Mouse (Mus musculus) midbrain, embryonic 14.5 days (tissue): ENCODE measurements around the gene Itga10. TPM values are rescaled to one million over a fixed set of nuclear protein-coding genes. Genes with fewer than 3 reads are reported as not detected.
"Not testable (repeated sequence)": the region's sequence is repeated elsewhere in the genome, so short reads cannot be mapped to it uniquely, and the experiment has no call there.

ENCODE experiments used
- ATAC-seq: fragments of 200-750 bp; cut with Nextera tagmentation; 2 replicates; pipeline ENCODE4 v1.8.0; 2017; ENCODE audit warnings: moderate number of reproducible peaks, moderate library complexity; ENCODE audit not compliant: low FRiP score, low TSS enrichment
- DNase-seq: peaks from one replicate; pipeline ENCODE4 v3.0.0-alpha.2; 2015
- H3K27ac ChIP-seq: fragments of 300-500 bp; sonication (generic); replicated peaks from 2 replicates; pipeline ENCODE4 v1.5.1; 2014; ENCODE audit warnings: mild to moderate bottlenecking, low read depth, low read length, moderate library complexity
- H3K27me3 ChIP-seq: fragments of 300-500 bp; sonication (generic); 2 replicates; pipeline ENCODE4 v1.6.1; 2014; ENCODE audit warnings: low read length, control low read depth, mixed read lengths; ENCODE audit not compliant: control insufficient read depth, insufficient read depth
- H3K36me3 ChIP-seq: fragments of 300-500 bp; sonication (generic); 2 replicates; pipeline ENCODE4 v1.6.1; 2014; ENCODE audit warnings: low read length, control low read depth; ENCODE audit not compliant: control insufficient read depth, insufficient read depth
- H3K4me1 ChIP-seq: fragments of 300-500 bp; sonication (generic); 2 replicates; pipeline ENCODE4 v1.6.1; 2014; ENCODE audit warnings: mild to moderate bottlenecking, antibody characterized with exemption, low read length, control low read depth; ENCODE audit not compliant: control insufficient read depth, insufficient read depth
- H3K4me2 ChIP-seq: fragments of 300-500 bp; sonication (generic); 2 replicates; pipeline ENCODE4 v1.6.1; 2014; ENCODE audit warnings: mild to moderate bottlenecking, low read length, moderate library complexity
- H3K4me3 ChIP-seq: fragments of 300-500 bp; sonication (generic); replicated peaks from 2 replicates; pipeline ENCODE4 v1.5.1; 2014; ENCODE audit warnings: low read depth, low read length
- H3K9ac ChIP-seq: fragments of 300-500 bp; sonication (generic); replicated peaks from 2 replicates; pipeline ENCODE4 v1.6.1; 2014; ENCODE audit warnings: mild to moderate bottlenecking, low read length, moderate library complexity
- H3K9me3 ChIP-seq: fragments of 300-500 bp; sonication (generic); 2 replicates; pipeline ENCODE4 v1.6.1; 2016; ENCODE audit warnings: low read length, control low read depth, mixed read lengths; ENCODE audit not compliant: control insufficient read depth
- WGBS: fragments of 180-500 bp; shearing (Covaris S2); extraction: QIAGEN DNeasy Blood & Tissue Kit; methylation state at CpG from one replicate; pipeline ENCODE4 v1.1.7; 2014; 5-methylcytosine and 5-hydroxymethylcytosine counted together
- polyA plus RNA-seq: library from polyadenylated mRNA; unstranded; fragments of >200 nt; fragmentation: Nextera tagmentation; extraction: Ambion mirVana; gene quantifications from 2 replicates; pipeline ENCODE4 v1.2.1, GENCODE M21; 2014

Itga10 gene
- polyA plus RNA-seq, 1 experiment from 2014 or later, result 0.84 TPM

DNA sequence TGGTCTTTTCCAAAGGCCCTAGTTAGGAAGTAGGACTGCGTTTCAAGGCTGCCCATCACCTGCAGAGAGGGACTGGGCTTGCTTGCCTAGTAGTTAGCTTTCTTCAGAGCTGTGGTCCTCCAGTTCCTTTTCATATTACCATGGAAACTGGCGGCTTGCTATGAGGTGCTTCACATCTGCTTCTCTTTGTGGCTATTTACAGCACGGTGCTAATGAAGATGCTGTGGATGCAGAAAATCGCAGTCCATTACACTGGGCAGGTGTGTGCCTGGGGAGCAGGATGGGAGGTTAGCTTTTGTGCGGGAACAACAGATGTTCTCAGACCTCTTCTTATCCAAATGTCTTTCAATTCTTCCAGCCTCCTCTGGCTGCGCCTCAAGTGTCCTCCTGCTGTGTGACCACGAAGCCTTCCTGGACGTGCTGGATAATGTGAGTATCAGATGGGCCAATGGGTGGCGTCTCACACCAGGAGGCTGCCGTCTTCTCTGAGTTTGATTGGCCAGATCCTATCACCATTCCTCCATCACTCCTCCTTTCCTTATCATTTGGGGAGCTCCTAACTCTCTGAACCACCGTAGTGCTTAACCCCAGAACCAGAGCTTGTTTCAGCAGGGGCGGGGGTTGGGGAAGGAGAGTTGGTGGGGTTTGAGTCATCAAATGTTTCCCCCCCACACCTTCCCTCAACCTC, 35.0 kb downstream of the Itga10 start:
- H3K4me3 ChIP-seq, result no peak overlapping the region
- no peak overlapping the region for H3K27ac ChIP-seq
- WGBS, result 19% methylated on average over 12 of the region's 12 CpGs
- H3K9ac ChIP-seq, result no peak overlapping the region
- no peaks in the 10 kb centered on the region for H3K4me1 ChIP-seq
- ATAC-seq (no peak), DNase-seq (peak; percentile 40)
- no peaks in the 10 kb centered on the region for H3K9me3 ChIP-seq
- H3K4me2 ChIP-seq, result no peak overlapping the region
- H3K27me3 ChIP-seq, result no peaks in the 10 kb centered on the region; the same call in 1 of the 2 replicates
- H3K36me3 ChIP-seq, result no peaks in the 10 kb centered on the region

GRCm38 (mm10) chr3:96683496-96683895, 38.1 kb downstream of the Itga10 start:
- DNase-seq, result no peak
- Histone ChIP-seq H3K4me3 (no peak overlapping the region), H3K36me3 (no peaks in the 10 kb centered on the region), H3K27ac (no peak overlapping the region), H3K4me1 (no peaks in the 10 kb centered on the region), H3K9ac (no peak overlapping the region), H3K27me3 (no peaks in the 10 kb centered on the region; the same call in 1 of the 2 replicates), H3K9me3 (no peaks in the 10 kb centered on the region), H3K4me2 (no peak overlapping the region)
- WGBS, result 86% methylated on average over 3 of the region's 3 CpGs
- ATAC-seq, result no peak

DNA sequence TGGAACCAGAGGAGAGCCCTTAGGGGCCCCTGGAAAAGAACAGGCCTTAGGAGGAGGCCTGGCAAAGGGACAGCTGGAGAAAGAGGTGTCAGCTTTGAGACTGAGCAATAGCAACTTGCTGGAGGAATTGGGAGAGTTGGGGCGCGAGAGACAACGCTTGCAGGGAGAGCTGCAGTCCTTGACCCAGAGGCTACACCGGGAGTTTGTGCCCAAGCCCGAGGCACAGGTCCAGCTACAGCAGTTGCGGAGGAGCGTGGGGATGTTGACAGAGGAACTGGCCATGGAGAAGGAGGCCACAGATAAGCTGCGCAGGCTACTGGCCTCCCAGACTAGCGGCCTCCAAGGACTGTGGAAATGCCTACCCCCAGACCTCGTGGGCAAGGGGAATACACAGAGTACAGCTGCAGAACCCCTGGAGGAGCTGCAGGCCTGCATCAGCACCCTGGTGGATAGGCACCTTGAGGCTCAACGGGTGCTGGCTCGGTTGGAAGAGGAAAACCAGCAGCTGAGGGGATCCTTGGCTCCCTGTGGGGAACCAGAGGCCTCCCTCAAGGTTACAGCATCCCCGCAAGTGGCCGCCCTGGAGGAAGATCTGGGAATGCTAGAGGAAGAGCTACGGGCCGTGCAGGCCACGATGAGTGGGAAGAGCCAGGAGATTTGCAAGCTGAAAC, 38.9 kb downstream of the Itga10 start:
- ATAC-seq, result no peak
- H3K4me3 ChIP-seq, result no peak overlapping the region
- H3K9ac ChIP-seq, result no peak overlapping the region

DNA sequence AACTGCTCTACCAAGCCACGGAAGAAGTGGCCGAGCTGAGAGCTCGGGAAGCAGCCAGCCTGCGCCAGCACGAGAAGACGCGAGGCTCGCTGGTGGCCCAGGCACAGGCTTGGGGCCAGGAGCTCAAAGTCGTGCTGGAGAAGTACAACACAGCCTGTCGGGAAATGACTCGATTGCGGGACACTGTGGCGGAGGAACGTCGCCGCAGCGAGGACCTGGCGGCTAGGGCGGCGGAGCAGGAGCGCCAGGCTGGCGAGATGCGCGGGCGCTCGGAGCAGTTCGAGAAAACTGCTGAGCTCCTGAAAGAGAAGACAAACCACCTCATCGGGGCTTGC, 39.4 kb downstream of the Itga10 start:
- WGBS, result 40% methylated on average over 28 of the region's 28 CpGs
- H3K9me3 ChIP-seq, result no peaks in the 10 kb centered on the region
- no peak overlapping the region for H3K4me3 ChIP-seq
- DNase-seq, result peak; percentile 26
- no peaks in the 10 kb centered on the region for H3K36me3 ChIP-seq
- no peak for ATAC-seq
- H3K27ac ChIP-seq, result no peak overlapping the region
- no peaks in the 10 kb centered on the region for H3K4me1 ChIP-seq
- H3K9ac ChIP-seq, result 0 out of 2 replicates have a peak overlapping the region, but pooled peaks have one; percentile 7
- H3K27me3 ChIP-seq, result no peaks in the 10 kb centered on the region; the same call in 1 of the 2 replicates
- peak overlapping the region; percentile 35 for H3K4me2 ChIP-seq

More for the DNA sequence above, 38.9 kb downstream of the Itga10 start:
- Histone ChIP-seq H3K4me1 (no peaks in the 10 kb centered on the region), H3K27ac (no peak overlapping the region), H3K36me3 (no peaks in the 10 kb centered on the region), H3K4me2 (peak overlapping the region; percentile 35), H3K9me3 (no peaks in the 10 kb centered on the region), H3K27me3 (no peaks in the 10 kb centered on the region; the same call in 1 of the 2 replicates)
- 63% methylated on average over 17 of the region's 17 CpGs for WGBS
- no peak for DNase-seq

- DNase-seq, H3K27me3 ChIP-seq, H3K27ac ChIP-seq, H3K4me1 ChIP-seq, H3K9ac ChIP-seq, H3K9me3 ChIP-seq, H3K36me3 ChIP-seq, ATAC-seq, H3K4me3 ChIP-seq, H3K4me2 ChIP-seq: not testable (repeated sequence)
- 93% methylated on average over 5 of the region's 5 CpGs for WGBS
Measured at GRCm38 (mm10) chr3:96686057-96686456, 40.7 kb downstream of the Itga10 start.

DNA sequence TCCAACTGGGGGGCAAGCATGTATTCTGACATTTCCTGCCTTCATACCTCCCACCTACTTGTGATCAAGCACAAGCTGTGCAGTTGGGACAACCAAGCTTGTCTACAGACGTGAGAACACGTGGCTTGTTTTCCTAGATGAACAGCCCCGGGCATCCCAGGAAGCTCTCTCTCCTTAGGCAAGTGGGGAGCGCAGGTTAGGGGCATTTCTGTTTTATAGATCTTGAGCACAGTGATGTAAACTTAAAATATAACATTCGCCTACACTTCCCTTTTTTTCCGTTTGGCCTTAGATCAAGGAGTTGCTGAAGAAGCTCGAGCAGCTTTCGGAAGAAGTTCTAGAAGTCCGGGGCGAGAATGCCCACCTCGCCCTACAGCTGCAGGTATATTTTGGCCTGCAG, 43.5 kb downstream of the Itga10 start:
- Histone ChIP-seq H3K27ac (no peak overlapping the region), H3K4me2 (no peak overlapping the region), H3K36me3 (no peaks in the 10 kb centered on the region), H3K4me3 (no peak overlapping the region), H3K27me3 (no peaks in the 10 kb centered on the region), H3K9me3 (no peaks in the 10 kb centered on the region), H3K9ac (no peak overlapping the region), H3K4me1 (0 out of 2 replicates have a peak, but pooled peaks cover 4% of the 10 kb centered on the region)
- DNase-seq (no peak), ATAC-seq (no peak)
- 89% methylated on average over 11 of the region's 11 CpGs for WGBS

- Histone ChIP-seq H3K4me2 (no peak overlapping the region), H3K9me3 (no peaks in the 10 kb centered on the region), H3K4me3 (no peak overlapping the region), H3K27me3 (no peaks in the 10 kb centered on the region), H3K4me1 (0 out of 2 replicates have a peak, but pooled peaks cover 4% of the 10 kb centered on the region), H3K9ac (no peak overlapping the region), H3K36me3 (no peaks in the 10 kb centered on the region), H3K27ac (no peak overlapping the region)
- no peak for DNase-seq
- 52% methylated on average over 3 of the region's 3 CpGs for WGBS
- ATAC-seq, result no peak
Measured at GRCm38 (mm10) chr3:96690298-96690697, 44.9 kb downstream of the Itga10 start.

DNA sequence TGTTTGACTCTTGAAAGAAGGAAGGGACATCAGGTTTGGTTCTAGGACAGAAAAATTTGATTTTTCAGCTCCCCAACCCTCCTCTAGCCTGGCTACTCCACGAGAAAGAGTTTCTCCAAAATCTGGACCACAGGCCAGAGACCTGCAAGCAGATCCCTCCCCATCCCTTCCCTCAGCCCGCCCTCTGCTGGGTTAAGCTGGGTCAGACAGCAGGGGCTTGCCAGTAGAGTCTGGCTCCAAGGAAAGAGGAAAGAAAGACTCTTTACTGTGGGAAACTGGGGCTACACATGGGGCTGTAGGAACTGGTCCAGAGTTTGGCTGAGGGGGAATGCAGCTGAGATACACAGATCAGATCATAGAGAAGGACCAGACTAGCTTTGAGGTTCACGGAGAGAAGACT, 47.1 kb downstream of the Itga10 start:
- H3K4me3 ChIP-seq, result no peak overlapping the region
- DNase-seq, result peak; percentile 33
- 14% methylated on average over 3 of the region's 3 CpGs for WGBS

DNA sequence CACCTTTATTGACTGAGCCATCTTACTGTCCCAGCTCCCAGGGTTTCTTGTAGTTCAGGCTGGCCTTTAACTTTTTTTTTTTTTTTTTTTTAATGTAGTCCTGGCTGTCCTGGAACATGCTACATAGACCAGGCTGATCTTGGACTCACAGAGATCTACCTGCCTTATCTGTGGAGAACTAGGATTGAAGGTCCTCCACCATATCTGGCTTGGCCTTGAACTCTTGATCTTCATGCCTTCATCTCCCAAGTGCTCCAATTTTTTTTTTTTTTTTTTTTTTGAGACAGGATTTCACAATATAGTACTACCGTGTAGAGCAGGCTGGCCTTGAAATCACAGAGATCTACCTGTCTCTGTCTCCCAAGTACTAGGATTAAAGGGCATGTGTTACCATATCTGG, 48.2 kb downstream of the Itga10 start:
- 96% methylated on average over 1 of the region's 1 CpGs for WGBS

More for the DNA sequence above, 47.1 kb downstream of the Itga10 start:
- no peak overlapping the region for H3K4me2 ChIP-seq
- no peak for ATAC-seq
- no peak overlapping the region for H3K9ac ChIP-seq
- H3K4me1 ChIP-seq, result peaks cover 9% of the 10 kb centered on the region
- H3K36me3 ChIP-seq, result no peaks in the 10 kb centered on the region
- no peaks in the 10 kb centered on the region for H3K27me3 ChIP-seq
- no peak overlapping the region for H3K27ac ChIP-seq
- no peaks in the 10 kb centered on the region for H3K9me3 ChIP-seq

More for the DNA sequence above, 48.2 kb downstream of the Itga10 start:
- Histone ChIP-seq H3K27me3 (no peaks in the 10 kb centered on the region), H3K9ac (no peak overlapping the region), H3K27ac (no peak overlapping the region), H3K4me3 (no peak overlapping the region), H3K9me3 (no peaks in the 10 kb centered on the region), H3K4me2 (no peak overlapping the region), H3K36me3 (no peaks in the 10 kb centered on the region), H3K4me1 (peaks cover 15% of the 10 kb centered on the region)
- ATAC-seq (no peak), DNase-seq (no peak)
